Mouse (Mus musculus): Measurements from ENCODE around the gene Tex2. TPM values are rescaled to one million over a fixed set of nuclear protein-coding genes. Genes with fewer than 3 reads are reported as not detected.

Gene Tex2
- polyA plus RNA-seq (2017; shearing (Covaris generic)), result 70.2 TPM

GRCm38 (mm10) chr11:106612961-106613637 is at the start of gene Tex2:
TSS of gene Tex2 (minus strand) at chr11:106613423.

GRCm38 (mm10) chr11:106487733-106488115 is 125.5 kb downstream of the Tex2 start, which contains the start of gene Ern1:
TSS of gene Ern1 (minus strand) at chr11:106487852.

Other genes with a start within 250 kb of the Tex2 start
- not detected for gene Prr29, start 248.0 kb downstream of the Tex2 start, polyA plus RNA-seq (2017; shearing (Covaris generic))
- 88.7 TPM for gene Icam2, start 225.3 kb downstream of the Tex2 start, polyA plus RNA-seq (2017; shearing (Covaris generic))
- gene Ern1, start 125.6 kb downstream of the Tex2 start, polyA plus RNA-seq (2017; shearing (Covaris generic)), result 115 TPM
- gene Pecam1, start 137.2 kb upstream of the Tex2 start, polyA plus RNA-seq (2017; shearing (Covaris generic)), result 71.9 TPM
- gene Milr1, start 137.8 kb upstream of the Tex2 start, polyA plus RNA-seq (2017; shearing (Covaris generic)), result 12.5 TPM
- gene Polg2, start 166.1 kb upstream of the Tex2 start, polyA plus RNA-seq (2017; shearing (Covaris generic)), result 218 TPM
- 1,133 TPM for gene Ddx5, start 175.8 kb upstream of the Tex2 start, polyA plus RNA-seq (2017; shearing (Covaris generic))
- gene Cep95, start 175.8 kb upstream of the Tex2 start, polyA plus RNA-seq (2017; shearing (Covaris generic)), result 37.9 TPM